Mouse (Mus musculus) midbrain, embryonic 15.5 days (tissue): ENCODE data around the gene Sik2. TPM values are rescaled to one million over a fixed set of nuclear protein-coding genes. Genes with fewer than 3 reads are reported as not detected.

ENCODE experiments used
- ATAC-seq: fragments of 200-750 bp; cut with Nextera tagmentation; replicated peaks from 2 replicates; pipeline ENCODE4 v1.8.0; 2017; ENCODE audit warnings: moderate TSS enrichment
- H3K27ac ChIP-seq: fragments of 300-500 bp; sonication (generic); 2 replicates; pipeline ENCODE4 v1.5.1; 2015; ENCODE audit warnings: mild to moderate bottlenecking, inconsistent platforms
- H3K27me3 ChIP-seq: fragments of 300-500 bp; sonication (generic); replicated peaks from 2 replicates; pipeline ENCODE4 v1.6.1; 2015; ENCODE audit warnings: inconsistent platforms
- H3K36me3 ChIP-seq: fragments of 300-500 bp; sonication (generic); replicated peaks from 2 replicates; pipeline ENCODE4 v1.6.1; 2015; ENCODE audit warnings: inconsistent platforms
- H3K4me1 ChIP-seq: fragments of 300-500 bp; sonication (generic); 2 replicates; pipeline ENCODE4 v1.6.1; 2015; ENCODE audit warnings: inconsistent platforms
- H3K4me2 ChIP-seq: fragments of 300-500 bp; sonication (generic); 2 replicates; pipeline ENCODE4 v1.6.1; 2015; ENCODE audit warnings: inconsistent platforms, mild to moderate bottlenecking, moderate library complexity
- H3K4me3 ChIP-seq: fragments of 300-500 bp; sonication (generic); 2 replicates; pipeline ENCODE4 v1.5.1; 2015; ENCODE audit warnings: mild to moderate bottlenecking, inconsistent platforms
- H3K9ac ChIP-seq: fragments of 300-500 bp; sonication (generic); 2 replicates; pipeline ENCODE4 v1.6.1; 2015; ENCODE audit warnings: mild to moderate bottlenecking, inconsistent platforms
- H3K9me3 ChIP-seq: fragments of 300-500 bp; sonication (generic); 2 replicates; pipeline ENCODE4 v1.6.1; 2016; ENCODE audit warnings: inconsistent platforms
- WGBS: fragments of 180-500 bp; shearing (Covaris S2); methylation state at CpG from one replicate; pipeline ENCODE4 v1.1.7; 2015; ENCODE audit warnings: mixed read lengths; 5-methylcytosine and 5-hydroxymethylcytosine counted together
- polyA plus RNA-seq: library from polyadenylated mRNA; unstranded; fragments of >200 nt; fragmentation: Nextera tagmentation; extraction: Ambion mirVana; gene quantifications from 2 replicates; pipeline ENCODE4 v1.2.1, GENCODE M21; 2015

Gene Sik2
- polyA plus RNA-seq, 1 experiment from 2014 or later: 19.8 TPM

- H3K27ac ChIP-seq: no peak overlapping the region
- no peaks in the 10 kb centered on the region for H3K9me3 ChIP-seq
- H3K9ac ChIP-seq: no peak overlapping the region
- 86% methylated on average over 3 of the region's 3 CpGs for WGBS
- no peaks in the 10 kb centered on the region for H3K36me3 ChIP-seq
- no peak for ATAC-seq
- H3K27me3 ChIP-seq: no peaks in the 10 kb centered on the region
- no peak overlapping the region for H3K4me3 ChIP-seq
- H3K4me2 ChIP-seq: no peak overlapping the region
- H3K4me1 ChIP-seq: no peaks in the 10 kb centered on the region
Measured at GRCm38 (mm10) chr9:51020351-51020750, 11.5 kb upstream of the Sik2 start.

- Histone ChIP-seq H3K27me3 (no peaks in the 10 kb centered on the region), H3K4me3 (no peak overlapping the region), H3K4me1 (no peaks in the 10 kb centered on the region), H3K4me2 (no peak overlapping the region), H3K9ac (no peak overlapping the region), H3K36me3 (no peaks in the 10 kb centered on the region), H3K27ac (no peak overlapping the region), H3K9me3 (no peaks in the 10 kb centered on the region)
- WGBS: 84% methylated on average over 7 of the region's 7 CpGs
- ATAC-seq: no peak
Measured at GRCm38 (mm10) chr9:51019670-51020069, 10.8 kb upstream of the Sik2 start.

- Histone ChIP-seq H3K9me3 (no peaks in the 10 kb centered on the region), H3K27me3 (no peaks in the 10 kb centered on the region), H3K4me2 (no peak overlapping the region), H3K4me3 (no peak overlapping the region), H3K9ac (no peak overlapping the region), H3K36me3 (no peaks in the 10 kb centered on the region), H3K27ac (no peak overlapping the region), H3K4me1 (no peaks in the 10 kb centered on the region)
- WGBS: 69% methylated on average over 4 of the region's 4 CpGs
- no peak for ATAC-seq
Measured at GRCm38 (mm10) chr9:51015732-51016131, 6.9 kb upstream of the Sik2 start.

GRCm38 (mm10) chr9:51013644-51014043, 4.8 kb upstream of the Sik2 start:
- Histone ChIP-seq H3K27me3 (no peaks in the 10 kb centered on the region), H3K9ac (no peak overlapping the region), H3K4me1 (peaks cover 6% of the 10 kb centered on the region), H3K4me3 (no peak overlapping the region), H3K27ac (no peak overlapping the region), H3K4me2 (no peak overlapping the region), H3K36me3 (no peaks in the 10 kb centered on the region), H3K9me3 (no peaks in the 10 kb centered on the region)
- ATAC-seq: no peak
- 89% methylated on average over 1 of the region's 1 CpGs for WGBS

- Histone ChIP-seq H3K27ac (no peak overlapping the region), H3K4me1 (peaks cover 15% of the 10 kb centered on the region), H3K36me3 (no peaks in the 10 kb centered on the region), H3K9me3 (no peaks in the 10 kb centered on the region), H3K4me3 (peak overlapping the region; percentile 83), H3K4me2 (peak overlapping the region; percentile 52), H3K9ac (peak overlapping the region; percentile 84; the same call in 1 of the 2 replicates), H3K27me3 (no peaks in the 10 kb centered on the region)
- WGBS: 3% methylated on average over 6 of the region's 6 CpGs
- no peak for ATAC-seq
Measured at GRCm38 (mm10) chr9:51009656-51009950, 730 bp upstream of the Sik2 start.

- H3K27ac ChIP-seq: peak overlapping the region; percentile 85
- peak; percentile 76 for ATAC-seq
Measured at GRCm38 (mm10) chr9:51008068-51008840, 619 bp downstream of the Sik2 start.

GRCm38 (mm10) chr9:51007726-51008067, 1.2 kb downstream of the Sik2 start:
- Histone ChIP-seq H3K27me3 (no peaks in the 10 kb centered on the region), H3K27ac (peak overlapping the region; percentile 85), H3K4me1 (peaks cover 15% of the 10 kb centered on the region), H3K4me3 (peak overlapping the region; percentile 83), H3K36me3 (no peaks in the 10 kb centered on the region), H3K9me3 (no peaks in the 10 kb centered on the region), H3K4me2 (peak overlapping the region; percentile 52), H3K9ac (peak overlapping the region; percentile 84)
- WGBS: 9% methylated on average over 10 of the region's 10 CpGs
- ATAC-seq: no peak

More at GRCm38 (mm10) chr9:51008068-51008840, 619 bp downstream of the Sik2 start:
- Histone ChIP-seq H3K4me3 (peak overlapping the region; percentile 83), H3K36me3 (no peaks in the 10 kb centered on the region), H3K4me1 (peaks cover 15% of the 10 kb centered on the region), H3K9ac (peak overlapping the region; percentile 84), H3K9me3 (no peaks in the 10 kb centered on the region), H3K4me2 (peak overlapping the region; percentile 52), H3K27me3 (no peaks in the 10 kb centered on the region)
- under 1% methylated on average over 63 of the region's 65 CpGs for whole genome bisulfite sequencing

- H3K9ac ChIP-seq: no peak overlapping the region
- H3K36me3 ChIP-seq: no peaks in the 10 kb centered on the region
- 2% methylated on average over 4 of the region's 4 CpGs for WGBS
- H3K9me3 ChIP-seq: no peaks in the 10 kb centered on the region
- no peak for ATAC-seq
- H3K4me1 ChIP-seq: peaks cover 20% of the 10 kb centered on the region
- H3K27ac ChIP-seq: no peak overlapping the region
- no peak overlapping the region for H3K4me3 ChIP-seq
- H3K4me2 ChIP-seq: peak overlapping the region; percentile 52; the same call in 1 of the 2 replicates
- no peaks in the 10 kb centered on the region for H3K27me3 ChIP-seq
Measured at GRCm38 (mm10) chr9:51006846-51007245, 2.0 kb downstream of the Sik2 start.

GRCm38 (mm10) chr9:51004062-51004461, 4.8 kb downstream of the Sik2 start:
- Histone ChIP-seq H3K27me3 (no peaks in the 10 kb centered on the region), H3K27ac (no peak overlapping the region), H3K4me3 (no peak overlapping the region), H3K9me3 (no peaks in the 10 kb centered on the region), H3K4me2 (no peak overlapping the region), H3K4me1 (peaks cover 13% of the 10 kb centered on the region), H3K36me3 (no peaks in the 10 kb centered on the region), H3K9ac (no peak overlapping the region)
- 82% methylated on average over 1 of the region's 1 CpGs for WGBS
- no peak for ATAC-seq

- Histone ChIP-seq H3K27me3 (no peaks in the 10 kb centered on the region), H3K4me2 (no peak overlapping the region), H3K27ac (no peak overlapping the region), H3K4me1 (no peaks in the 10 kb centered on the region), H3K4me3 (no peak overlapping the region), H3K9ac (no peak overlapping the region), H3K9me3 (no peaks in the 10 kb centered on the region), H3K36me3 (no peaks in the 10 kb centered on the region)
- ATAC-seq: no peak
Measured at GRCm38 (mm10) chr9:50986677-50987076, 22.2 kb downstream of the Sik2 start.

- no peak overlapping the region for H3K4me2 ChIP-seq
- ATAC-seq: no peak
- no peaks in the 10 kb centered on the region for H3K9me3 ChIP-seq
- no peak overlapping the region for H3K4me3 ChIP-seq
- H3K9ac ChIP-seq: no peak overlapping the region
- no peak overlapping the region for H3K27ac ChIP-seq
- no peaks in the 10 kb centered on the region for H3K27me3 ChIP-seq
- no peaks in the 10 kb centered on the region for H3K36me3 ChIP-seq
- H3K4me1 ChIP-seq: no peaks in the 10 kb centered on the region
- 5% methylated on average over 8 of the region's 8 CpGs for WGBS
Measured at GRCm38 (mm10) chr9:50986123-50986522, 22.8 kb downstream of the Sik2 start.

GRCm38 (mm10) chr9:50981499-50982190, 27.2 kb downstream of the Sik2 start:
- H3K27me3 ChIP-seq: no peaks in the 10 kb centered on the region
- 90% methylated on average over 4 of the region's 4 CpGs for WGBS

GRCm38 (mm10) chr9:50974631-50975030, 34.2 kb downstream of the Sik2 start:
- Histone ChIP-seq H3K27ac (no peak overlapping the region), H3K36me3 (no peaks in the 10 kb centered on the region), H3K4me1 (no peaks in the 10 kb centered on the region), H3K9ac (no peak overlapping the region), H3K9me3 (no peaks in the 10 kb centered on the region), H3K4me2 (no peak overlapping the region), H3K27me3 (no peaks in the 10 kb centered on the region), H3K4me3 (no peak overlapping the region)
- WGBS: 88% methylated on average over 7 of the region's 7 CpGs
- no peak for ATAC-seq

More at GRCm38 (mm10) chr9:50981499-50982190, 27.2 kb downstream of the Sik2 start:
- Histone ChIP-seq H3K9ac (no peak overlapping the region), H3K36me3 (no peaks in the 10 kb centered on the region), H3K9me3 (no peaks in the 10 kb centered on the region), H3K4me3 (no peak overlapping the region), H3K4me2 (no peak overlapping the region), H3K27ac (no peak overlapping the region), H3K4me1 (no peaks in the 10 kb centered on the region)
- no peak for ATAC-seq
